Mouse (Mus musculus) spleen, adult 2 months (tissue): Measurements from ENCODE around the gene Dyrk1a.

Experiments used
- CTCF ChIP-seq: fragments of 200-500 bp; IDR thresholded peaks from 2 replicates; pipeline ENCODE4 v1.5.1; 2011; ENCODE audit warnings: mild to moderate bottlenecking, inconsistent platforms; ENCODE audit not compliant: insufficient read depth, insufficient read length, insufficient replicate concordance; ENCODE audit errors: extremely low read depth
- POLR2A ChIP-seq: fragments of 200-500 bp; IDR thresholded peaks from 2 replicates; pipeline ENCODE4 v1.6.1; 2011; ENCODE audit warnings: low read depth, low read length, inconsistent platforms

DNA sequence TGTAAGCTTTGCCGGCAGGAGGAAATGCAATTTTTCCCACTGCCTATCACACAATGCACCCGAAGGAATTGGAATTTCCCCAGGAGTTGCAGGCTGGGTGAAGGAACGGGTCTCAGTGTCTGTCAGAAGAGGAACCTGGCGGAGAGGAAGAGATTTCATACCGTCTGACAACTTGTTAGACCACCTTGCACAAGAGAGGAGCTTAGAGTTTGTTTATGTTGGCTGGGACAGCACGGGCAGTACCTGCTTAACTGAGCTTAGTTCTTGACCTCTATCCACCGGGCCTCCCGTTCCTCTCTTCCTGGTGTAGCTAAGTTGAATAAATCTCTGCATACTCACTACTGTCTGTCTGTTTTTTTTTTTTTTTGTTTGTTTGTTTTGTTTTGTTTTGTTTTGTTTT lies 3.7 kb upstream of the Dyrk1a start:
- TF ChIP-seq CTCF = no peak
- no peak for TF ChIP-seq POLR2A
